Mouse (Mus musculus) ES-E14 (cell line): ENCODE measurements around the gene Prr36. TPM values are rescaled to one million over a fixed set of nuclear protein-coding genes. Genes with fewer than 3 reads are reported as not detected.

ENCODE experiments used
- DNase-seq: peaks from one replicate; pipeline ENCODE4 v3.0.0-alpha.2; 2013; ENCODE audit warnings: low read depth, low spot score
- H3K27ac ChIP-seq: 2 replicates; pipeline ENCODE4 v1.5.1; 2012; ENCODE audit warnings: low read depth, mild to moderate bottlenecking, low read length, moderate library complexity, mixed read lengths; ENCODE audit not compliant: poor library complexity, insufficient read depth, severe bottlenecking
- H3K36me3 ChIP-seq: 2 replicates; pipeline ENCODE4 v1.6.1; 2012; ENCODE audit warnings: mild to moderate bottlenecking, low read length, moderate library complexity, mixed read lengths; ENCODE audit not compliant: control insufficient read depth, poor library complexity, insufficient read depth, severe bottlenecking
- H3K4me1 ChIP-seq, 2 experiments: fragments of 150-350 bp in 1 of 2; sonication (generic) in 1 of 2; 2 replicates each; pipeline ENCODE4 v1.6.1; 2012; ENCODE audit warnings: low read length in 2 of 2, mild to moderate bottlenecking in 1 of 2, mixed read lengths in 1 of 2; ENCODE audit not compliant: control insufficient read depth in 2 of 2, insufficient read depth in 2 of 2, poor library complexity in 1 of 2
- H3K4me3 ChIP-seq, 2 experiments: fragments of 150-350 bp in 1 of 2; sonication (generic) in 1 of 2; 2 replicates each; pipeline ENCODE4 v1.5.1; 2012; ENCODE audit warnings: low read length in 2 of 2, low read depth in 1 of 2, mild to moderate bottlenecking in 1 of 2, mixed read lengths in 1 of 2; ENCODE audit not compliant: insufficient read depth in 1 of 2, poor library complexity in 1 of 2, severe bottlenecking in 1 of 2
- H3K9ac ChIP-seq: 2 replicates; pipeline ENCODE4 v1.6.1; 2012; ENCODE audit warnings: low read depth, mild to moderate bottlenecking, low read length, mixed read lengths; ENCODE audit not compliant: poor library complexity, insufficient read depth, severe bottlenecking
- H3K9me3 ChIP-seq: fragments of 150-350 bp; sonication (generic); 2 replicates; pipeline ENCODE4 v1.6.1; 2012; ENCODE audit warnings: low read depth, mild to moderate bottlenecking, low read length; ENCODE audit not compliant: control insufficient read depth, insufficient read depth
- CHD2 ChIP-seq: IDR thresholded peaks from 2 replicates; pipeline ENCODE4 v1.6.1; 2014; ENCODE audit warnings: mild to moderate bottlenecking, low read depth, low read length, inconsistent platforms
- HCFC1 ChIP-seq: IDR thresholded peaks from 2 replicates; pipeline ENCODE4 v1.6.1; 2012; ENCODE audit warnings: low read length, inconsistent platforms, borderline replicate concordance; ENCODE audit not compliant: insufficient read depth
- MAFK ChIP-seq: IDR thresholded peaks from 2 replicates; pipeline ENCODE4 v1.6.1; 2014; ENCODE audit warnings: mild to moderate bottlenecking, low read depth, low read length, inconsistent platforms; ENCODE audit not compliant: insufficient read depth
- ZC3H11A ChIP-seq: IDR thresholded peaks from 2 replicates; pipeline ENCODE4 v1.6.1; 2012; ENCODE audit warnings: low read depth, mild to moderate bottlenecking, inconsistent platforms, low read length, borderline replicate concordance
- ZNF384 ChIP-seq: IDR thresholded peaks from 2 replicates; pipeline ENCODE4 v1.6.1; 2012; ENCODE audit warnings: low read depth, low read length, inconsistent platforms
- in situ Hi-C, 2 experiments: fragments of 600-800 bp; cut with MboI; formaldehyde crosslinking; loops; one replicate each; pipeline ENCODE4 v1.15.1; 2025; ENCODE audit warnings: low sequenced_read_pairs in 2 of 2, inconsistent platforms in 1 of 2; ENCODE audit not compliant: unreplicated experiment in 2 of 2
- total RNA-seq: library from RNA; depleted of rRNA; stranded (reverse); fragments of 300-350 nt; gene quantifications from 2 replicates; pipeline ENCODE4 v1.2.3, GENCODE M21; 2012

The Prr36 gene
- total RNA-seq, 1 experiment = 0.54 TPM

DNA sequence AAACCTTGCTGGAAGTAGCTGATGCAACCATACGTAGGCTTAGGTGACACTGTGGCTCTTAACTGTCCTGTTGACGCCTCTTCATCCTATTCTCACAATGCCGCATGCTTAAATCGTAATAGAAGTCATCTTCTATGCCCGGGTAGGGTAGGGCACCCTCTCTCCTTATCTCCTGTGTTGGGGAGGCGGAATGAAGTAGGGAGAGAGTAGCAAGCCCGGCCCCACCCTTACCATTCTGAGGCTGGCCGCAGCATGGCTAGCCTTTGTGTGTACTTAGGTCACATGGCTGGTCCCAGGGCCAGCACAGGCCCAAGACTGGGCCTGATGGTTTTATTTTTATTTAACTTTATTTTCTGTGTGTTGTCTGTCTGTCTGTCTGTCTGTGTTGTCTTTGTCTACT lies 30.0 kb upstream of the Prr36 start:
- H3K4me1 ChIP-seq = peaks cover 4 to 14% of the 10 kb centered on the region in 2 experiments; a peak in 2 of 4 replicates
- H3K9ac ChIP-seq = no peak overlapping the region
- H3K9me3 ChIP-seq = no peaks in the 10 kb centered on the region
- TF ChIP-seq MAFK (no peak), HCFC1 (no peak), CHD2 (no peak), ZC3H11A (no peak), ZNF384 (no peak)
- in situ Hi-C loops = no loop called here
- DNase-seq = no peak
- no peak overlapping the region for H3K4me3 ChIP-seq
- peaks cover 30% of the 10 kb centered on the region for H3K36me3 ChIP-seq
- H3K27ac ChIP-seq = no peak overlapping the region

DNA sequence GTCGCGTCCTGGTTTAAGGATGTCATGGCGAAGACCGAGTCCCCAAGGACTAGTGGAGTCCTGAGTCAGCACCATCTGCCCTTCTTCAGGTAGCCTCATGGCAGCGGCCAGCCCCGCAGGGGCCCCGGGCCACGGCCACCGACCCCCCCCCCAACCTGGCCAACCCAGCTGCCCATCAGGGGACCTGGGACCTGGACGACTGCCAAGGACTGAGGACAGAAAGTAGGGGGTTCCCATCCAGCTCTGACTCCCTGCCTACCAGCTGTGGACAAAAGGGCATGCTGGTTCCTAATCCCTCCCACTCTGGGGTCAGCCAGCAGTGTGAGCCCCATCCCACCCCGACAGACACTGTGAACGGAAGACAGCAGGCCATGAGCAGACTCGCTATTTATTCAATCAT lies 28.5 kb upstream of the Prr36 start:
- H3K4me1 ChIP-seq = peaks cover 4 to 14% of the 10 kb centered on the region in 2 experiments; a peak in 2 of 4 replicates
- in situ Hi-C loops = no loop called here
- peaks cover 30% of the 10 kb centered on the region for H3K36me3 ChIP-seq
- no peak for TF ChIP-seq ZC3H11A
- TF ChIP-seq ZNF384 = no peak
- TF ChIP-seq HCFC1 = no peak
- TF ChIP-seq CHD2 = no peak
- no peak for TF ChIP-seq MAFK
- H3K27ac ChIP-seq = no peak overlapping the region
- H3K4me3 ChIP-seq = no peak overlapping the region
- H3K9ac ChIP-seq = no peak overlapping the region
- no peak for DNase-seq
- no peaks in the 10 kb centered on the region for H3K9me3 ChIP-seq

DNA sequence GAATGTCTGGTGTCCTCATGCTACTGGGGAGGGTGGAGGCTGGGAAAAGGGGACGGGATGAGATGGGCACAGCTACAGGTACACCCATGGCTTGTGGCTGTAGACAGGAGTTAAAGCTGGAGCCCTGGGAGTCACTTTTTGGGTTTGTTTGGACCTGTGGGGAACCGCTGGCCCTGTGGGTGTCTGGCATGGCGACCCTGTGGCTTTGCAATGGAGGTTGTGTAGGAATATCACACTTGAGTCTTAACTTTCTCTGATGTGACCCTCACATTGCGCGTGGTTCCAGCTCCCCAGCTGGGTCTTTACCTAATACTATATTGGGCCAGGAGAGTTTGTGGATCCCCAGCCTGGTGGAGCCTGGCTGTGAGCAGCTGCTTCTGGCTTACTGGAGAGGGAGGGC lies 27.8 kb upstream of the Prr36 start:
- H3K27ac ChIP-seq = no peak overlapping the region
- H3K4me3 ChIP-seq = no peak overlapping the region
- H3K4me1 ChIP-seq = peaks cover 4 to 10% of the 10 kb centered on the region in 2 experiments; a peak in 2 of 4 replicates
- in situ Hi-C loops = no loop called here
- TF ChIP-seq MAFK (no peak), ZC3H11A (no peak), CHD2 (no peak), HCFC1 (no peak), ZNF384 (no peak)
- DNase-seq = no peak
- no peak overlapping the region for H3K9ac ChIP-seq
- H3K36me3 ChIP-seq = peaks cover 30% of the 10 kb centered on the region
- no peaks in the 10 kb centered on the region for H3K9me3 ChIP-seq

DNA sequence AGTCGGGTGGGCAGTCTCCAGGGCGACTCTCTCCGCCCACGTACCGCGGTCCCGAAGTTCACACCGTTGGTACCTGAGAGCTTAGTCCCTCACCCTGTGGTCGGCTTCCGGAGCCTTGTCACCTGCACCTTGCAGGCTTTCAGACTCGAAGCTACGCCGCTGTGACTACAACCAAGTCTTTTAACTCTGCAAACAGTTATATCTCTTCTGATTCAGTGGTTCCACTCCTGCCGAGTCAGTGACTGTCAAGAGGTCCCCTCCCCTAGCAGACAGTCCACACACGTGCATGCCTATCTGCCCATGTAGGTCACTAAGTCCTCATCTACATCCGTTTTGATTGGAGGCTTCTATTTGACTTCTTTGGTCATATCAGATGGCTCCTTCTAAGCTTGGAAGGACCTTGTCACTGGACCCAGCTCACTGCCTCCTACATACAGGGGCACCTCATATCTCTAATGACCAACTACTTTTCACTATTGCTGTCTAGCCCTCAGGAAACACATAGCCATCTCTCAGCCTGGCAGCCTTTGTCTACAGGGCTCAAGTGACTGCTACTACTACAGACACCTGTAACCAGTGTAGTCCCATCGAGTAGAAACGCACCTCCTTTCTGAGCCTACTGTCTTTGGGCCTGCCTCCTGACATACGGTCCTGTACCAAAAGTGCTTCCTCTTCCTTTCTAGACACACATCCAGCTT lies 22.1 kb upstream of the Prr36 start:
- Histone ChIP-seq H3K9me3 (no peaks in the 10 kb centered on the region), H3K36me3 (peaks cover 14% of the 10 kb centered on the region), H3K4me3 (peak overlapping the region; percentile 60 to 81), H3K27ac (no peak overlapping the region), H3K4me1 (peaks cover 0 to 2% of the 10 kb centered on the region in 2 experiments; a peak in 2 of 4 replicates), H3K9ac (peak overlapping the region; percentile 92)
- no peak for DNase-seq
- TF ChIP-seq MAFK (no peak), HCFC1 (no peak), ZNF384 (no peak), ZC3H11A (no peak), CHD2 (no peak)
- in situ Hi-C loops = no loop called here
